Mouse (Mus musculus): ENCODE results near the gene Rps6ka2.
"Not testable (repeated sequence)": the region's sequence is repeated elsewhere in the genome, so short reads cannot be mapped to it uniquely, and the experiment has no call there.

The Rps6ka2 gene

DNA sequence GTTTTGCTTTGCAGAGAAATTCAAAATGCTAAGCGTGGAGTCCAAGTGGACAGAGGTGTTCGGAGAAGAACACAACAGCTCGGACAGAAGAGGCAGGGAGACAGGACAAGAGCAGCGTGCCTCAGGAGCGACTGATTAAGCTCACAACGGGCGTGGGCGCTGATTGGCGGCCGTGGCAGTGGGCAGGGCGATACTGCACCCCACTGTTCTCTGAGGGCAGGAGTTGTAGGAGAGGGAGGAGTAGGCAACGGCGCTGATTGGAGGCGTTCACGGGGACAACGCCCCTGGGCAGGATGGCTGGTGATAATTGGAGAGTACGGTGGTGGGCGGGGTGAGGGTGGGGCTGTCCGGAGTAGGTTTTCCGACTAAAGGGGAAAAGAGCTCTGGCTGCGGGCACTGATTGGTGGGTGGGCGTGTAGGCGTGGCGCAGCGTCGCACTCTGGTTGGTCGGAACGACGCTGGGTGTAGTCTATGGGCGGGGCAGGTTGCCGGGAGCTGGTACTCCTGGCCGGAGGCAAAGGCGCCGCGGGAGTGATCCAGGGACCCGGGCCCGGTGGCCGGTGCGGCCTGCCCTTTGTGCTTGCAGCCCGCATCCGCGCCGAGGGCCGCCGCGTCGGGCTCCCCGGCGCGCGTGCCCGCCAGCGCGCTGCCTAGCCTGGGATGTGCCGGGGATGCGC, at the start of gene Rps6ka2:
TSS of gene Rps6ka2 (plus strand) at position 489 of the 677 bp plus-strand sequence.
- DNase-seq (ENCODE audit: low spot score in 2 of 2), result peak; percentile 66 to 91

GRCm38 (mm10) chr17:7120835-7121234, 49.1 kb upstream of the Rps6ka2 start:
- not testable (repeated sequence) for DNase-seq (ENCODE audit: low spot score in 2 of 2)

DNA sequence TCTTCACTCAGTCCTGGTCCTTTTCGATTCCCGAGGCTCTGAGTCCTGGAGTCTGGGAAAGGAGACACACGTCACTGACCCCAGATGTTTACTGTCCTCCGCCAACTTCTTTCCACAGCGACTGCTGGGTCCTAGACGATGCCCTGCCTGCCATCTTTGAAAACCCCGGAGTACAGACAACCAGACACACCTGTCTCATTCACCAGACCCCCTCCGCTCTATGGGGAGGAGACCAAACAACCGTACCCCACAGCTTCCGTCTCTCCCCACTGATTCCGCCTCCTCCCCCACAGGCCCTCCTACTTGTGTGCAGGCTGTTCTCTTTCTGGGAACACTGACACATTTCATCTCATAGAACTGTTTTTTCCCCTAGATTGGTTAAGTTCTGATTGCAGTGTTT, 47.4 kb upstream of the Rps6ka2 start:
- DNase-seq (ENCODE audit: low spot score in 2 of 2), result not testable (repeated sequence)

DNA sequence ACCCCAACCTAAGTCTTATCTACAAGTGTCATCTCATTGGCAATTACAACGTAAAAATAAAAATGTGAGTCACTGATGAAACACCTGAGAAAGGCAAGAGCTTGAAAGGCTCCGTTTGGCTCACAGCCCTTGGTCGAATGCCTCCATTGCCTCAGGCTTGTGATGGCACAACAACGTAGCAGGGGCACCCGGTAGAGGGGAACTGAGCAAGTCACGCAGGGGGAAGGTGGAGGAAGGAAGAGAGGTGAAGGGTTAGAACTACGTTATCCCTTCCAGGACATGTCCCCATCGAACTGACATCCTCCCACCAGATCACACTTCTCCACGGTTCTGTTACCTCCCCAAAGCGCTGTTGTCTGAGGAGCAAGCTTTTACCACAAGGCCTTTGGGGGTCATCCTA, 43.4 kb upstream of the Rps6ka2 start:
- DNase-seq (ENCODE audit: low spot score in 2 of 2), result not testable (repeated sequence)

- DNase-seq (ENCODE audit: low spot score in 2 of 2), result not testable (repeated sequence)
Measured at GRCm38 (mm10) chr17:7134002-7134401, 35.9 kb upstream of the Rps6ka2 start.

DNA sequence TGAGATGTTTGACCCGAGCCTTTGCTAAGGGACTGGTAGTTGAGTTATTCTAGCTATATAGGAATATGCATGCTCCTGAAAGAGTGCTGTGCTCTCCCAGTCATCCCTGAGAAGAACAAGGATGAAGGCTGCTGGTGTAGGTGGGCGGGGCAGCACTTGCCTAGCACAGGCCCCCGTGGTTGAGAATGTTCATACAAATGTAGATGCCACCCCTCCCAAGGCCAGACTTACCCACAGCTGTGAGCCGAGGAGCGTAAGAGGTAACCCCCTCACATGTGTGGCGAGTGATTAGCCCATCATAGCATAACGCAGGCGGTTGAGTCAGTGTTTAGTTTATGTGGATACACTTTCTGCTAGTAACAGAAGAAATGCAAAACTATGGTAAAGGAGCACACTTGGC, 34.6 kb upstream of the Rps6ka2 start:
- not testable (repeated sequence) for DNase-seq (ENCODE audit: low spot score in 2 of 2)

DNA sequence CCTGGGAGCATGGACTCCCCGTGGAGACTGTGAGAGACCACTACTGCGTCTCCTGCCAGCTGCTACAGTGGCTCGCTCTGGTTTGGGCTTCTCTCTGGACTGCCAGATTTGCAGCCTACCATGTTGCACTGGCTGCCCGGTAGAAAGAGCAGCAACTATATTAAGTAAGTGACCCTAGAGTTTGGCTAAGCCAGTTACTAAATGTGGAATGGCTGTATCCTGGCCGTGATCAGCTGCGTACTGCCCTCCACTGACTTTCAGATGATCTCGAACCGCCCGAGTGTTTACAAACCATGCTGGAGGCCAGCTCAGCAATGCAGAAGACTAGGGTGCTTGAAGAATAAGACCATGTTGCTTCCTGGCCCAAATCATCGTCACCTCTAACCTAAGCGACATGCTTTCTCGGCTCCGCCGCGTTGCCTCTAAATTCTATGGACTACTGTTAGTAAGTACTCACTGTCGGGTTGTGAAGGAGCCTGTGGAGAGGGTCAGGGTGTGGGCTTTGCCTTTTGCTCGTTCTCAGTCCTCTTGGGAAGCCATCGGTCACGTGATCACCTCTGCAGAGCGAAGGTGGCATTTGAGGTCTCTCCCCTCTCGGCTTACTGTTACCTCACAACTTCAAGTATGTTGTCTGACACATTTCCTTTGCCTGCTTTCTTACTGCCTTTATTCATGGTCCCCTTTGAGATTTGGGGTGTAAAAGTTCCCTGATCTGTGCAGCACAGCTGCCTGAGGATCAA, 31.6 kb upstream of the Rps6ka2 start:
- DNase-seq (ENCODE audit: low spot score in 2 of 2), result no peak

GRCm38 (mm10) chr17:7140399-7141174, 29.3 kb upstream of the Rps6ka2 start:
- no peak for DNase-seq (ENCODE audit: low spot score in 2 of 2)

- no peak for DNase-seq (ENCODE audit: low spot score in 2 of 2)
Measured at GRCm38 (mm10) chr17:7142367-7142766, 27.5 kb upstream of the Rps6ka2 start.

DNA sequence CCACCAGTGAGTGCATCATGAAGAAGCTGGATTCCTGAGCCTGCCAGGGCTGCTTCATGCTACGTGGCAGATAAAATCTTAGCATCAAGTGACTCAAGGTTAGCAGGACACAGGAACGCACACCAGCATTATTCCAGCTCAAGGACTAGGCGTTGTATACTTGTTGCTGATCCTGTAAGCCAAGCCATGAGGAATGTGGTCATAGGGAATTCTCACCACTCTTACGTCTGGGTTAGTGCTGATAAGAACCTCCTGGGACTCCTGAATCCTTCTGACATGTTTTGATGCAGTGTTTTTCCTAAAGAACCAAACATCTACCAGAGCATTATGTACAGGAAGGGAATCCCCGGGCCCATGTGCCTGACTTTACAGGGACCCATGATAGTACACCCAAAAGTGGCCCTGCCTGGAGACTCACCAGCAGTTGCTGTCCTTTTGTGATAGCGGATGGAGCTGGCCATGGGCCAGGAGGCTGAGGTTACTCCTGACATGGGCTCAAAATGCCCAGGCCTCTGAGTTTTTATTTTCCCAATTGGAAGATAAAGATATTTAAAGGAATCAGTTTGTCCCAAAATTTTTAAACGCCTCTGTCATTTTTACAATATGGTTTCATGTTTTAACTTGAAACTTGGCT, 25.9 kb upstream of the Rps6ka2 start:
- no peak for DNase-seq (ENCODE audit: low spot score in 2 of 2)

DNA sequence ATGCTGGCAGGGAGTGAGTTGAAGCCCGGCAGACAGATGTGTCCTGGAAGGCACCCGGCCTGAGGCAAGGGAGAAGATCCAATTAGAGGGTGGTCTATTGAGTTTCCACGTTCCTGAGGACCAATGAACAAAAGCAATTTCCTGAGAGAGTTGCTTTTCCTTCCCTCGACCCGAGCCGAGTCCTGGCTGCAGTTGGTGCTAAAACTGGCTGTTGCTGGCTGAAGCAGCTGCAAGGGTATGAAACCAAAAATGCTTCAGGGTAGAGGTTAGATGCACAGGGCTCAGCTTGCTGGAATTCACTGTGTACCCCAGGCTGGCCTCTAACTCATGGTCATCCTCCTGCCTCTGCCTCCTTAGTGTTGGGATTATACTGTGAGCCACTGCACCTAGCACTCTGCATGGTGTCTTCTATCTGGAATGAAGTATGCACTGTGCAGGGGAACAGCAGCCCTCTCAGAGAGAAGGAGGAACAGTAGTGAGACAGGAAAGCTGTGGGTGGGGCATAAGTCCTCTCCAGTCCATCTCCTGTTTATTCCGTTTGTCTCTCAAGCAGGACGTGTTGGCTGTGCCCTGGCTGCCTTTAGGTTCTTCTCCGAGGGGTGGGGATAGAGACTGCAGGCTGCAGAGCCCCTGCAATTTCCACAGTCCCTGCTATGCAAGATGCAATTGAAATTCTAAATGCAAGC, 24.4 kb upstream of the Rps6ka2 start:
- DNase-seq (ENCODE audit: low spot score in 2 of 2), result no peak

DNA sequence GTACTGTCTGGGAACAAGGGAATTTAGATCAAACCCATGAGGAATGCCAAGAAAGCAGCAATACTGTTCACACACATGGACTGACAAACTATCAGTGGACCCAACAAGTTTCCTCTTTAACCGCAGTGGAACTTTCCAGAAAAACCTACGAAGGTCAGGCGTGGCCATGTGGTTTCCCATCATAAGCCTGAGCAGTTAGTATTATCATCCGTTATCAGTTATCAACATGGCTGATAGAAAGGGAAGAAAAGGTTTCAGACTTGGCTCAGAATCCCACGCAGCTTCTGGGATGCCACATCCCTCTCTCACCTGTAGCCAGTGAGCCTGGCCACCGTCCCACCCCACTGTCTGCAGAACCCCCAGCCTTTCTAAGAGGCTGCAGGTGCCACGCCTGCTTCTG, 23.4 kb upstream of the Rps6ka2 start:
- DNase-seq (ENCODE audit: low spot score in 2 of 2), result no peak

DNA sequence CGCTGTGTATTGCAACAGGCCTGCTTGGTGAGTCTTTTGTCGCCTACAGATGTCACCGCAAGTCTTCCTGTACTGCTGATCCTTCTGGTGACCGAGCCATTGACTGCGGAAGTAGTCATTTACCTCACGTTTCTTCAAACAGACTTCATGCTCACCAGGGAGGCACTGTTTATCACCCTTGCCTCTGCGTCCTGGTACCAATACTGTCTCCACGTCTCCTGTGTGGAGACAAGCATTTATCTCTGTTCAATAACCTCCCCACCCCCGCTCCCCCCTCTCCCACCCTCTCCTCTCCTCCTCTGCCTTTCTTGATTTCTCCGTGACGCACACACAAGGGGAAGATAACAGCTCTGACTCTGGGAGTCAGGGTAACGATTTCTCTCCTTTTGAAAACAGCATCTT, 22.0 kb upstream of the Rps6ka2 start:
- DNase-seq (ENCODE audit: low spot score in 2 of 2), result no peak

DNA sequence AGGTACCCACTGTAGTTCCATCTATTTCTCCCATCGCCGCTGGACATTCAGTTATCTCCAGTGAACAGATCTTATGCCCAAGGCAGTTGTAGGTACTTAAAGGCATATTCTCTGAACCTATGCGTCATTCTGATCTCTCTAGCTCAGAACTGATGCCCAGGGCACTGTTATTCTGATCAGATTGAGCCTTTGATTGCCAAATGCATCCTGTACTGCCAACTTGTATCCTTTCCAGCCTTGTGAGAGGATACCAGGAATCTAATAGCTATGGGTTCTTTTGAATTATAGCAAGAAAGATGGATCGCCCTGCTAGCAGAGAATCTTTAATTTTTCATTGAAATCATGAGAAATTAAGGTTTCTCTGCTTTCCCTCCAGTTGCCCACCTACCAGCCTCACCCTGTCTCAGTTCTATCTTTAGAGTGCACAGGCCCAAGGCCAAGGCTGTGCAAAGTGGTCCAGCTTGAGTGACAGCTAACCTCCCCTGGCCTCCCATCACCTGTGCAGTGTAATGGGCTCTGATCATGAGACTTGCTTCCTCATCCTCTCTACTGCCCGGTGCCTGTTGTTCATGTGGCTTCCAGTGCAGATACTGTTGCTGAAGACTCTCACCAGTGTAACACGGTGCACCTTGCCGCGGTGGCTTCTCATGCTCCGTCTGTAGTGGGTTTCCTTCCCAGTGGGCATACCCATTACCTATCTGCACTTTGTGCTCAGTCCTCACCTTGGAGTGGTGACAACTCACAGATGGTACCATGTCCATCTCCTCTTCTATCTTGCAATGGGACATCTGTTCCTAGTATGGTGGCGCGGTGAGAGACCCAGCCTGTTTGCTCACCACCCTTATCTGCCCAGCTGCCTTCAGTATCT, 20.4 kb upstream of the Rps6ka2 start:
- no peak for DNase-seq (ENCODE audit: low spot score in 2 of 2)

DNA sequence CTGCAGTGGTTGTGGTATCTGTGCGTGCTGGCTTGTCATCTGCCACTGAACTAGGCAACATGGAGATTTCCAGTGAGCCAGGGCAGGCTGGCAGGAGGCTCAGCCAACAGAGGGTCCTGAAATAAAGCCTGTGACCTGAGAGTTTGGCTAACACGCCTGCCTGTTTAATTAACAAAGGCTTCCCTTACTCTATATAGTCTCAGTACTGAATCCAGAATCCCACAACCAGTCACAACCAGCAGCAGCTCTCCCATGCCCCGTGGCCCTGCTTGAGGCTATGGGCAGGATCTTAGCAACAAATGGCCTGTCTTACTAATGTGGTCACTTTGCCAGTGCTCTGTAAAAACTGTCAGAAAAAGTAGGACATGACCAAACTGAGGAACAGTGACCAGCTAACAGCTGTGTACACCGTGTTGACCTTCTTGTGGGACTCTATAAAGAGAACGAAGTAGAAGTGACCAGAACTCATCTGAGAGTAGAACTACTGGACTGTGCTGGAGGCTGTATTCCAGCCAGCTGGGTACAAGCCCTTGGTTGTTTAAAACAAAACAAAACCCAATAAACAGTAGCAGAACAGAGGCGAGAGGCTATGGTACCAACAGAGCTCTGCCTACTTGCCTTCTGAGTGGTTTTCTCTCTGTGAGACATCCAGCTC, 18.3 kb upstream of the Rps6ka2 start:
- DNase-seq (ENCODE audit: low spot score in 2 of 2), result no peak

DNA sequence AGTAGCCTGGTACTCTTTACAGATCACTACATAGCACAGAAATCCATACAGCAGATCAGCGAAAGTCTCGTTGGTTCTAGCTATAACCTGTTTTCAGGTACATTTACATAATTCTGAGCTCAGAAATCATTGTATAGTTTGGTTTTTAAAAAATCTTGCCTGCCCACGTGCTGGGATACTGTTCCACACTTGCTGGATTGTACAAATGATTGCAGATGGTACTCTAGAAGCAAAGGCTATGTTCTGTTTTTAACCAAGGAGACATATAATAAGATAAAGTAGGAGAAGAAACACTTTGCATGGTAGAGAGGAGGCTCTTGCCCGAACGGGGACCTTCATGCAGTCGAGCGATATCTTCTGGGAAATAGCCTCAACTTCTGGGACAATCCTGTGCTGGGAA, 17.3 kb upstream of the Rps6ka2 start:
- DNase-seq (ENCODE audit: low spot score in 2 of 2), result no peak

- no peak for DNase-seq (ENCODE audit: low spot score in 2 of 2)
Measured at GRCm38 (mm10) chr17:7163955-7164354, 6.0 kb upstream of the Rps6ka2 start.

DNA sequence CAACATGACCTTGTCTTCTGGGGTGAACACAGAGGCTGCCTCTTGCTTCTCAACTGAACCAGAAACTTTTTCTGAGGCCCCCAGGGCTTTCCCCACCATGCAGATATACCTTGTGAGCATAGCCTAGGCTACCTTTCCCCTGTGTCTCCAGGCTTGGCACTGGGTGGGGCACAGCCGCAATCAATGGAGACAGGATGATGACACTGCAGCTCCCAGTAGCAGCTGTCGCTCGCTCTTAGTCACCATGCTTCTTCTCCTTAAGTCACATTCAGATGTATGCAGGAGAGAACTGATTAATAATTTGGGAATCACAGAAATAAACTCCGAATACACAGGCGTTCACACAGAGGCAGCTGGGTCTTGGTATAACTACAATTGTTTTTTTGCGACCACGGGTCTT, 4.4 kb upstream of the Rps6ka2 start:
- no peak for DNase-seq (ENCODE audit: low spot score in 2 of 2)

DNA sequence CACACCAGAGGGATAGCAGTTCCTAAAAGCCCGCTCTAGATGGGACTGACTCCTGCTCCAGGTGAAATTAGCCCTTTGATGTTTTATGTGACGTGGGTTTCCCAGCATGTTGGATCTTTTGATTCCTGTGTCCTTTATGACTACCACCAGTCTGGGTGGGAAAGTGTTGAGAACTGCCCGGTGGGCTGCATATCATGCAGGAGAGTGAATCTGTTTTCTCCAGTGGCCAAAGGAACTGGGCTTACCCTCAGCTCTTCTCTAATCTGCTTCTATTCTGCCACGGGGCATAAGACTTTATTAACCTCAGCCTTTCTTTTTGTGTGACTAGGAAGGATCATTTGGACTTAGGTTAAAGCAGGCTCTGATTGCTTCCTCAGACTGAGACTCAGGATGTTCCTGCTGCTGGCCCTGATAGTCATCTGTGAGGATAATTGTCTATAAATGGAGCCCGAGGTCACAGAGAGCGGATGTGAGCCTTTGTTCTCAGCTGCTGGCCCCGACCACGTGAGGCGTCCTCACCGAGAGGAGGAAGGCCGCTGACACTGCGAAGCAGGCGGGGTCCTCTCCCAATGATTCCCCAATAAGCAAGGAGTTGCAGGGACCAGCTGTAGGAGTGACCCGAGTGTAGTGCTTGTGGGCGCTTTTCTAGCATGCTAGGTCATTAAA, 821 bp upstream of the Rps6ka2 start:
- DNase-seq (ENCODE audit: low spot score in 2 of 2), result peak; percentile 10 to 59
